Mouse (Mus musculus) heart, postnatal 25 days (tissue): Measurements from ENCODE around the gene Efna1. TPM values are rescaled to one million over a fixed set of nuclear protein-coding genes. Genes with fewer than 3 reads are reported as not detected.

Experiments used
- DNase-seq: peaks from one replicate; pipeline ENCODE4 v3.0.0; 2022; ENCODE audit warnings: low spot score
- intact Hi-C: fragments of 180-260 bp; cut with DNase I; formaldehyde crosslinking; loops from one replicate; pipeline ENCODE4 v1.15.1; 2025
- total RNA-seq, 2 experiments: library from RNA; stranded (reverse); gene quantifications; 2 replicates each; pipeline ENCODE4 v1.2.3; 2021

Efna1 gene
- total RNA-seq, 2 experiments from 2014 or later: 29.4 to 33.5 TPM

GRCm38 (mm10) chr3:89282291-89282643, 1.3 kb upstream of the Efna1 start:
- no peak for DNase-seq
- intact Hi-C loops: loop anchor here (1.0 kb wide), 1 partner anchor 32 kb away; no protein-coding TSS in a partner anchor

GRCm38 (mm10) chr3:89281579-89282290, 793 bp upstream of the Efna1 start:
- DNase-seq: peak; percentile 74
- intact Hi-C loops: loop anchor here (1.0 kb wide), 1 partner anchor 31 kb away; no protein-coding TSS in a partner anchor

GRCm38 (mm10) chr3:89280050-89280605, 814 bp downstream of the Efna1 start:
- intact Hi-C loops: no loop called here
- DNase-seq: no peak

DNA sequence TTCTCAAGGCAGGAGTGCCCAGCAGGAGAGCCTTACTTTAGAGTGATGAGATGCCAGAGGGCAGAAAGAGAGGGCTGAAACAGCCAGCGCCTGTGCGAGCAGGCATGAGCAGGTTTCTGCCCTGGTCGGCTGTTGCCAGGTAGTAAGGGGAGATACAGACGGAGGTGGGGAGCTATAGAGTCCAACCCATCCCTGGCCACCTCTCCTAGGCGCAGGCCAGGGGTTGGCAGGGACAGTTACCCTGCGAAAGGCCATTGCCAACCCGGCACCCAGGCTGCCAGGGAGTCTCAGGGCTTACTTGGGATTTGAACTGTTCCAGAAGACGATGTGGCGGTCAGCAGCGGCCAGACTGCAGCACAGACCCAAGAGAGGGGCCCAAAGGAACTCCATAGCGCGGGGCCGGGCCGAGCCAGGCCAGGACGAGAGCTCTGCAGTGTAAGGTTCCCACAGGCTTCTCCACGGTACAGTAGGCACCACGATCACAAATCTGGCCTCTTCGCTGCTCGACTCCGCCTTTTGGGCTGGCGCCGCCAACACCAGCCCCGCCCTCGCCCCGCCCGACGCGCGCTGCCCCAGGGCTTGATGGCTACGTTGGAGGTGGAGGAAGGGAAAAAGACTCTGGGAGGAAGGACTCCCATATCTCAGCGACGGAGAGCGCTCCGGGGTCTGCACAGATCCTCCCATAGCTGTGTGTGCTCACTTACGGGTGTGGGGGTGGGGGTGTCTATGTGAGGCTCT, 1.6 kb downstream of the Efna1 start:
- DNase-seq: peak; percentile 81
- intact Hi-C loops: no loop called here

DNA sequence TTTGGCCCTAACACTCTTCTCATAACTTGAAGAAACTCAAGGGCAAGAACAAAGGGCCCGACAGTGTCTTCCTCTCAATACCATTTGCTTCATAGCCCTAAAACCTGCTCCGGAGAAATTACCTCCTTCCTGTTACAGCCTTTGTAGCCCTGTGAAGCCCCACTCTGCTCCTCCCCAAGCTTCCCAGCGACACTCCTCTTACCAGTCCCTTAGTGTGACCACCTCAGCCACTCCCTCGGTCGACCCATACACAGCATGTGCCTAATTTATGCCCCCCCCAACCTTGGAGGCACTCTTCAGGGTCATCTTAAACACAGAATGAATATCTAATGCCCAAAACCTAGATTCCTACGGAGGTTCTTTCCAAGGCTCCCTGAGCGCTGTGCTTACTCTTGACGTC, 2.3 kb downstream of the Efna1 start:
- no peak for DNase-seq
- intact Hi-C loops: no loop called here

DNA sequence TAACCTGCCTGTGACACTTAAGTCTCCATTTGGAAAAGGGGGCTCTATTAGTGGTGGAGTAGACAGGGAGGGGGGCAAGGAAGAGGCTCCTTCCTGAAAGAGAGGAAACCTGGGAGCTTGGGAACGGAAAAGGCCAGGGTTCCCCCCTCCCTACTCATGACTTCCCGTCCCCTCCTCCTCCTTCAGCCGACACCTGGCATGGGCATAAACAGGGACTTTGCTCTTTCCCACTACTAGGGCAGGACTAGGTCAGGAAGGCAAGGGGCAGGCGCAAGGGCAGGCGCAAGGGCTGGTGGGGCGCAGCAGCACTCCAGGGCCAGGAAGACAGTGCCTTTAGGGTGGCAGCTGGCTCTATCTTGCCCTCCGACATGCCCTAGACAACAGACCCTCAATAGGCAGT, 2.8 kb downstream of the Efna1 start:
- DNase-seq: peak; percentile 67
- intact Hi-C loops: no loop called here

- intact Hi-C loops: no loop called here
- no peak for DNase-seq
Measured at GRCm38 (mm10) chr3:89277281-89278021, 3.5 kb downstream of the Efna1 start.

GRCm38 (mm10) chr3:89276061-89276460, 4.9 kb downstream of the Efna1 start:
- DNase-seq: no peak

DNA sequence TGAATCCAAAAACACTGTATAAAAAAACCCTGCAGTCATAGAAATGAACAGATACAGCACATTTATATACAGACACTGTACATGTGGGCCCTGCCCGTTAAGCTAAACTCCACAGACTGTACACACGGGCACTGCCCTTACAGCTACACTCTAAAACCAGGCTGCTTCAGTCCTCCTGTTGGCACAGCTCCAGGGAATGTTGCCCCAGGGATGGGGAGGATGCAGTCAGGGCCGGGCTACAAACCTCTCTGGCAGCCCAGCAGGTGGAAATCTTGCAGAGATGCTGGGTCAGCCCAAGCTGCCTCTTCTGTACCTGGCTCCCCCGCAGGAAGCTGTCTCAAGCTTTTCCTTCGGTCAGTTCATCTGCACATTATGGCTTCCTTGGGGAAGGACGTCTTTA, 9.2 kb downstream of the Efna1 start:
- no peak for DNase-seq

More at GRCm38 (mm10) chr3:89276061-89276460, 4.9 kb downstream of the Efna1 start:
- intact Hi-C loops: no loop called here

GRCm38 (mm10) chr3:89270891-89271290, 10.1 kb downstream of the Efna1 start:
- DNase-seq: no peak
- intact Hi-C loops: no loop called here

More for the DNA sequence above, 9.2 kb downstream of the Efna1 start:
- intact Hi-C loops: no loop called here

DNA sequence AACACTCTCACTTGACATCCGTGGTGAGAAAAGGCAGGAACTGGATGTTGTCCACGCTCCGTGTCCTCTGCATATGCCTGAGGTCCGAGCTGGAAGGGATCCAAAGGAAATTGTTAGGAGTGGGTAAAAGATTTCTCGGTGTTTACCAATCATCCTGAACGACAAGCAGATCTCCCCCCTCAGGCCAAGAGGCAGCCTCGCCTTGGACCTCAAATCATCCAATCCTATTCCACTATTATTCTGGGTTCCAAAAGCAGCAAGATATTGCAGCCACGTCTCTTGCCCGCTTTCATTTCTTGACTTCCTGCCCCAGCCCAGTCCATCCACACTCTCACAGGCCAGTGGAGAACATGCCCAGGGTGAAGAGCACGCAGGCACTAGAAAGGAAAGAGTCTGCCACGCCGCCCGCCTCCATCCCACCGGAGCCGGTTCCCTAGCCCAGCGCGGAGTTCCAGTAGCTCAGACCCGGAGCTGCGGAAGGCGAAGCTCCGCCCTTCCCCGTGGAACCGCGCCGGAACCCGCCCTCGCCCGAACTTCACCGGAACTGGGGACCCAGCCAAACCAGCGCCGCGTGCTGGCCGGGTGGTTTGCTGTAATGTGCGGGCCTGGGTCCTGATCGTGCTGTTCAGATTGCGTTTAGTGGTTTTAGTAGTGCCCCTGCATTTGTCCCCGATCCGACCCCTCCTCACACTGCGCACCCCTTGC, 10.7 kb downstream of the Efna1 start, which contains the start of gene Slc50a1:
TSS of gene Slc50a1 (minus strand) at position 520 of the 705 bp plus-strand sequence.
- DNase-seq: peak; percentile 77
- intact Hi-C loops: no loop called here

DNA sequence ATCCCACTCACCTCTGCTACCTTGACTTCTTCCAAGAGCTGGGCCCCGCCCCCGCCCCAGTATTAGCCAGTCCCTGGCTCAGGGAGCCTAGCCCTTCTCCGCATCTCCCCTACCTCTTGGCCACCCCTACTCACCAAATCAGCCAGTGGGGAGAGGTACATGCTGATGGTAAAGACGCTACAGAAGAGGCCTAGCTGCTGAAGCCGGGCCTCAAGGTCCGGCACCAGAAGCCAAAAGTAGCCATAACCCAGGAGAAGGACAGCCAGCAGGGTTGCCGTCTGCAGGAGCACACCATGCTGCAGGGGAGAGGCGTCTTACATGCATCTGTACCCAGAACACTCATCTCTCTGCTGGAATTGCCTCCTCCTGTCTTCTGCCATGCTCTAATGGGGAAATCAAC, 12.0 kb downstream of the Efna1 start:
- intact Hi-C loops: no loop called here
- DNase-seq: no peak

- intact Hi-C loops: loop anchor here (2.0 kb wide), 1 partner anchor 16 kb away; no protein-coding TSS in a partner anchor
- no peak for DNase-seq
Measured at GRCm38 (mm10) chr3:89266439-89266893, 14.5 kb downstream of the Efna1 start.

GRCm38 (mm10) chr3:89262417-89262816, 18.5 kb downstream of the Efna1 start:
- intact Hi-C loops: no loop called here
- DNase-seq: no peak

- DNase-seq: no peak
- intact Hi-C loops: no loop called here
Measured at GRCm38 (mm10) chr3:89260211-89260610, 20.7 kb downstream of the Efna1 start.

GRCm38 (mm10) chr3:89259076-89259475, 21.9 kb downstream of the Efna1 start, which contains the start of gene Dpm3:
TSS of gene Dpm3 (plus strand) at chr3:89259358.
- no peak for DNase-seq
- intact Hi-C loops: no loop called here

DNA sequence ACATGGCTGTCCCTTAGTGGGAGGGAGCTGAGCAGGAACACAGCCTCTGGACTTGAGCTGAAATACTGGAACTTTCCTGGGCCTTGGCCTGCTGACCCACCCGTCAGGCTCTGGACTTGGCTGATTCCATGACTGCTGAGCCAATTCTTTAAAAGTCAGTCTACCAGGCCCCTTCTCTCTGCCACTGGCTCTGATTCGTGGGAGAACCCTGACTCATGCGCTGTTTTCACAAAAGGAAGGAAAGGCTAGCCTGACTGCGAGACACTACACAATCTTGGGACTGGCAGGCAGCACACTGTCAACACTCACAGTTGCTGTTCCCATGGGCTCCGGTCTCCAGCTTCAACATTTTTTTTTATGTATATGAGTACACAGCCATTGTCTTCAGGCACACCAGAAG, 24.8 kb downstream of the Efna1 start:
- DNase-seq: no peak
- intact Hi-C loops: no loop called here

DNA sequence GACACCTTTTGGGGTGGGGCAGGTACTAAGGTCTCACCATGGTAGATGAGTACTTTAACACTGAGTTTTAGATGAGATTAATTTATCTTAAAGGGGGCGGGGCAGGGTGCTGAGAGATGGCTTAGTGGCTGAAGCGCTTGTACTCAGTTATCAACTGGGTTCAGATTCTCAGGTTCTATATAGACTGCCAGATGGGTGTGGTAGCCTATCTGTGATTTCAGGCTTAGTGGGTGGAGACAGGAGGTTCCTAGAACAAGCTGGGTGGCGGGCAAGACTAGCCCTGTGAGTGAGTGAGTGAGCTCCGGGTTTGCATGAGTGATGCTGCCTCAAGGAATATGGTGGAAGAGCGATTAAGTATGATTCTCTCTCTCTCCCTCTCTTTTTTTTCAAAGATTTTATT, 25.9 kb downstream of the Efna1 start:
- no peak for DNase-seq
- intact Hi-C loops: no loop called here

DNA sequence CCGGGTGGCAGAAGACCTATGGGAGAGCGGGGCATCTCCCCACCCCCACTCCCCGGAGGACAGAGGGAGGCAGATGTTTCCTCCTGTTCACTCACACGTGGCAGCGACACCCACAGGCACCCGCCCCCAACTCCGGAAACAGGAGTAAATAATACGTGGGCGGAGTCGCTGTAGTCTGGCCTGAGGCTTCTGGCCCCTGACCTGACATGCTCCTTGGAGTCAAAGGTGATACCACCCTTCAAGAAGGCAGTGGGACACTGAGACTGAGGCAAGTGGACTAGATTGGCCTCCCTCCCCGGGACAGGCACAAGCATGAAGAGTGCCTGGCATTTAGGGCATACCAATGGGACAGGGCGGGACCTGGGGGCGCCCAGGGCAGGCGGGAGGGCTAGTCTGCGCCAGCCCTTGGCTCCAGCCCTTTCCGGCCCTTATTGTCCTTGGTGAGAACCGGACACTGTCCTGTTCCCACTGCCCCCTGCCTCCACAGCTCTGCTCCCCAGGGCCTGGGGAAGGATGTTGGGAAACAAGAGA, 29.5 kb downstream of the Efna1 start:
- peak; percentile 71 for DNase-seq
- intact Hi-C loops: loop anchor here (2.0 kb wide), 2 partner anchors 15 to 57 kb away; no protein-coding TSS in a partner anchor
